Mouse (Mus musculus) ES-E14 (cell line): ENCODE measurements around the gene Map4k4. TPM values are rescaled to one million over a fixed set of nuclear protein-coding genes. Genes with fewer than 3 reads are reported as not detected.

Experiments used
- DNase-seq: peaks from one replicate; pipeline ENCODE4 v3.0.0-alpha.2; 2013; ENCODE audit warnings: low read depth, low spot score
- H3K27ac ChIP-seq: 2 replicates; pipeline ENCODE4 v1.5.1; 2012; ENCODE audit warnings: low read depth, mild to moderate bottlenecking, low read length, moderate library complexity, mixed read lengths; ENCODE audit not compliant: poor library complexity, insufficient read depth, severe bottlenecking
- H3K36me3 ChIP-seq: 2 replicates; pipeline ENCODE4 v1.6.1; 2012; ENCODE audit warnings: mild to moderate bottlenecking, low read length, moderate library complexity, mixed read lengths; ENCODE audit not compliant: control insufficient read depth, poor library complexity, insufficient read depth, severe bottlenecking
- H3K4me1 ChIP-seq, 2 experiments: fragments of 150-350 bp in 1 of 2; sonication (generic) in 1 of 2; 2 replicates each; pipeline ENCODE4 v1.6.1; 2012; ENCODE audit warnings: low read length in 2 of 2, mild to moderate bottlenecking in 1 of 2, mixed read lengths in 1 of 2; ENCODE audit not compliant: control insufficient read depth in 2 of 2, insufficient read depth in 2 of 2, poor library complexity in 1 of 2
- H3K4me3 ChIP-seq, 2 experiments: fragments of 150-350 bp in 1 of 2; sonication (generic) in 1 of 2; 2 replicates each; pipeline ENCODE4 v1.5.1; 2012; ENCODE audit warnings: low read length in 2 of 2, low read depth in 1 of 2, mild to moderate bottlenecking in 1 of 2, mixed read lengths in 1 of 2; ENCODE audit not compliant: insufficient read depth in 1 of 2, poor library complexity in 1 of 2, severe bottlenecking in 1 of 2
- H3K9ac ChIP-seq: 2 replicates; pipeline ENCODE4 v1.6.1; 2012; ENCODE audit warnings: low read depth, mild to moderate bottlenecking, low read length, mixed read lengths; ENCODE audit not compliant: poor library complexity, insufficient read depth, severe bottlenecking
- H3K9me3 ChIP-seq: fragments of 150-350 bp; sonication (generic); 2 replicates; pipeline ENCODE4 v1.6.1; 2012; ENCODE audit warnings: low read depth, mild to moderate bottlenecking, low read length; ENCODE audit not compliant: control insufficient read depth, insufficient read depth
- CHD2 ChIP-seq: IDR thresholded peaks from 2 replicates; pipeline ENCODE4 v1.6.1; 2014; ENCODE audit warnings: mild to moderate bottlenecking, low read depth, low read length, inconsistent platforms
- HCFC1 ChIP-seq: IDR thresholded peaks from 2 replicates; pipeline ENCODE4 v1.6.1; 2012; ENCODE audit warnings: low read length, inconsistent platforms, borderline replicate concordance; ENCODE audit not compliant: insufficient read depth
- MAFK ChIP-seq: IDR thresholded peaks from 2 replicates; pipeline ENCODE4 v1.6.1; 2014; ENCODE audit warnings: mild to moderate bottlenecking, low read depth, low read length, inconsistent platforms; ENCODE audit not compliant: insufficient read depth
- ZC3H11A ChIP-seq: IDR thresholded peaks from 2 replicates; pipeline ENCODE4 v1.6.1; 2012; ENCODE audit warnings: low read depth, mild to moderate bottlenecking, inconsistent platforms, low read length, borderline replicate concordance
- ZNF384 ChIP-seq: IDR thresholded peaks from 2 replicates; pipeline ENCODE4 v1.6.1; 2012; ENCODE audit warnings: low read depth, low read length, inconsistent platforms
- in situ Hi-C, 2 experiments: fragments of 600-800 bp; cut with MboI; formaldehyde crosslinking; loops; one replicate each; pipeline ENCODE4 v1.15.1; 2025; ENCODE audit warnings: low sequenced_read_pairs in 2 of 2, inconsistent platforms in 1 of 2; ENCODE audit not compliant: unreplicated experiment in 2 of 2
- total RNA-seq: library from RNA; depleted of rRNA; stranded (reverse); fragments of 300-350 nt; gene quantifications from 2 replicates; pipeline ENCODE4 v1.2.3, GENCODE M21; 2012

Map4k4 gene
- total RNA-seq, 1 experiment: 142 TPM

- in situ Hi-C loops: no loop called here
- no peak overlapping the region for H3K27ac ChIP-seq
- H3K36me3 ChIP-seq: peaks cover 3% of the 10 kb centered on the region; the same call in 1 of the 2 replicates
- no peaks in the 10 kb centered on the region for H3K9me3 ChIP-seq
- TF ChIP-seq CHD2 (no peak), MAFK (no peak), HCFC1 (no peak), ZNF384 (no peak), ZC3H11A (no peak)
- no peak for DNase-seq
- H3K4me3 ChIP-seq: no peak overlapping the region
- H3K9ac ChIP-seq: no peak overlapping the region
- H3K4me1 ChIP-seq: peaks cover 9 to 24% of the 10 kb centered on the region in 2 experiments
Measured at GRCm38 (mm10) chr1:39942935-39943334, 42.2 kb downstream of the Map4k4 start.

GRCm38 (mm10) chr1:39944306-39944971 lies 43.7 kb downstream of the Map4k4 start:
- H3K4me3 ChIP-seq: no peak overlapping the region
- H3K4me1 ChIP-seq: peaks cover 9 to 26% of the 10 kb centered on the region in 2 experiments
- H3K9ac ChIP-seq: no peak overlapping the region
- no peaks in the 10 kb centered on the region for H3K9me3 ChIP-seq
- TF ChIP-seq ZC3H11A (no peak), ZNF384 (no peak), MAFK (no peak), CHD2 (no peak), HCFC1 (no peak)
- no peak overlapping the region for H3K27ac ChIP-seq
- H3K36me3 ChIP-seq: no peaks in the 10 kb centered on the region
- in situ Hi-C loops: no loop called here
- DNase-seq: no peak

- Histone ChIP-seq H3K27ac (no peak overlapping the region), H3K9ac (no peak overlapping the region), H3K4me1 (peaks cover 9 to 28% of the 10 kb centered on the region in 2 experiments), H3K36me3 (no peaks in the 10 kb centered on the region), H3K4me3 (no peak overlapping the region), H3K9me3 (no peaks in the 10 kb centered on the region)
- in situ Hi-C loops: no loop called here
- TF ChIP-seq MAFK: no peak
- TF ChIP-seq ZNF384: no peak
- no peak for TF ChIP-seq CHD2
- no peak for TF ChIP-seq HCFC1
- TF ChIP-seq ZC3H11A: no peak
- DNase-seq: peak; percentile 34
Measured at GRCm38 (mm10) chr1:39944972-39945323, 44.2 kb downstream of the Map4k4 start.

GRCm38 (mm10) chr1:39946391-39946790 lies 45.7 kb downstream of the Map4k4 start:
- Histone ChIP-seq H3K9ac (no peak overlapping the region), H3K36me3 (no peaks in the 10 kb centered on the region), H3K27ac (no peak overlapping the region), H3K4me3 (no peak overlapping the region), H3K4me1 (peaks cover 9 to 25% of the 10 kb centered on the region in 2 experiments), H3K9me3 (no peaks in the 10 kb centered on the region)
- DNase-seq: no peak
- in situ Hi-C loops: no loop called here
- no peak for TF ChIP-seq MAFK
- no peak for TF ChIP-seq ZNF384
- no peak for TF ChIP-seq CHD2
- TF ChIP-seq ZC3H11A: no peak
- no peak for TF ChIP-seq HCFC1

GRCm38 (mm10) chr1:39947179-39947578 lies 46.5 kb downstream of the Map4k4 start:
- TF ChIP-seq ZNF384 (no peak), MAFK (no peak)
- Histone ChIP-seq H3K9me3 (no peaks in the 10 kb centered on the region), H3K4me1 (peaks cover 9 to 27% of the 10 kb centered on the region in 2 experiments), H3K4me3 (no peak overlapping the region), H3K36me3 (no peaks in the 10 kb centered on the region), H3K9ac (no peak overlapping the region), H3K27ac (no peak overlapping the region)
- DNase-seq: no peak
- in situ Hi-C loops: no loop called here
